Mouse (Mus musculus) MEL (cell line): Measurements from ENCODE around the gene Txndc12. TPM values are rescaled to one million over a fixed set of nuclear protein-coding genes. Genes with fewer than 3 reads are reported as not detected.

Source experiments
- DNase-seq: peaks from one replicate; pipeline ENCODE4 v3.0.0; 2011; ENCODE audit warnings: low read depth, low spot score
- H3K27ac ChIP-seq: 2 replicates; pipeline ENCODE4 v1.5.1; 2012; ENCODE audit warnings: low read depth, mild to moderate bottlenecking, control low read depth, low read length, moderate library complexity; ENCODE audit not compliant: control insufficient read depth
- H3K27me3 ChIP-seq, 2 experiments: fragments of 150-350 bp in 1 of 2; sonication (generic) in 1 of 2; 2 replicates each; pipeline ENCODE4 v1.6.1; 2012; ENCODE audit warnings: low read length in 2 of 2, mild to moderate bottlenecking in 2 of 2, improper control_type of control experiment in 1 of 2, moderate library complexity in 1 of 2; ENCODE audit not compliant: insufficient read depth in 2 of 2, control insufficient read depth in 1 of 2
- H3K36me3 ChIP-seq, 2 experiments: 2 replicates each; pipeline ENCODE4 v1.6.1; 2012 to 2014; ENCODE audit warnings: low read length in 2 of 2, improper control_type of control experiment in 1 of 2, inconsistent platforms in 1 of 2, mild to moderate bottlenecking in 1 of 2; ENCODE audit not compliant: insufficient read depth in 2 of 2, control insufficient read depth in 1 of 2
- H3K4me1 ChIP-seq, 2 experiments: fragments of 150-350 bp in 1 of 2; sonication (generic) in 1 of 2; 2 replicates each; pipeline ENCODE4 v1.6.1; 2012; ENCODE audit warnings: low read length in 2 of 2, improper control_type of control experiment in 1 of 2, mild to moderate bottlenecking in 1 of 2; ENCODE audit not compliant: insufficient read depth in 2 of 2, control insufficient read depth in 1 of 2
- H3K4me3 ChIP-seq, 2 experiments: fragments of 150-350 bp in 1 of 2; sonication (generic) in 1 of 2; 2 replicates each; pipeline ENCODE4 v1.5.1; 2012; ENCODE audit warnings: low read depth in 2 of 2, low read length in 2 of 2, mild to moderate bottlenecking in 2 of 2, moderate library complexity in 2 of 2, control low read depth in 1 of 2, improper control_type of control experiment in 1 of 2; ENCODE audit not compliant: control insufficient read depth in 1 of 2, insufficient read depth in 1 of 2
- H3K79me2 ChIP-seq: 2 replicates; pipeline ENCODE4 v1.6.1; 2012; ENCODE audit warnings: mild to moderate bottlenecking, low read length, moderate library complexity; ENCODE audit not compliant: control insufficient read depth, poor library complexity, insufficient read depth
- H3K9ac ChIP-seq: 2 replicates; pipeline ENCODE4 v1.6.1; 2012; ENCODE audit warnings: low read depth, mild to moderate bottlenecking, control low read depth, low read length, moderate library complexity; ENCODE audit not compliant: control insufficient read depth, poor library complexity, severe bottlenecking
- H3K9me3 ChIP-seq: fragments of 150-350 bp; sonication (generic); replicated peaks from 2 replicates; pipeline ENCODE4 v1.6.1; 2012; ENCODE audit warnings: mild to moderate bottlenecking, low read length, improper control_type of control experiment, moderate library complexity; ENCODE audit not compliant: insufficient read depth
- CHD1 ChIP-seq: IDR thresholded peaks from 2 replicates; pipeline ENCODE4 v1.6.1; 2012; ENCODE audit warnings: low read depth, mild to moderate bottlenecking, inconsistent platforms, low read length, improper control_type of control experiment
- E2F4 ChIP-seq: IDR thresholded peaks from 2 replicates; pipeline ENCODE4 v1.6.1; 2011; ENCODE audit warnings: low read depth, low read length, improper control_type of control experiment, borderline replicate concordance
- EP300 ChIP-seq, 2 experiments: IDR thresholded peaks; 2 replicates each; pipeline ENCODE4 v1.6.1; 2011; ENCODE audit warnings: improper control_type of control experiment in 2 of 2, low read length in 2 of 2, low read depth in 1 of 2, mild to moderate bottlenecking in 1 of 2
- ETS1 ChIP-seq: IDR thresholded peaks from 2 replicates; pipeline ENCODE4 v1.6.1; 2012; ENCODE audit warnings: low read depth, mild to moderate bottlenecking, inconsistent platforms, low read length, improper control_type of control experiment, moderate library complexity
- GATA1 ChIP-seq: IDR thresholded peaks from 2 replicates; pipeline ENCODE4 v1.6.1; 2011; ENCODE audit warnings: low read depth, low read length, improper control_type of control experiment
- HCFC1 ChIP-seq: IDR thresholded peaks from 2 replicates; pipeline ENCODE4 v1.6.1; 2012; ENCODE audit warnings: low read depth, mild to moderate bottlenecking, inconsistent platforms, low read length, improper control_type of control experiment, moderate library complexity
- MAX ChIP-seq: IDR thresholded peaks from 2 replicates; pipeline ENCODE4 v1.6.1; 2011; ENCODE audit warnings: low read length, improper control_type of control experiment
- MAZ ChIP-seq: IDR thresholded peaks from 2 replicates; pipeline ENCODE4 v1.6.1; 2012; ENCODE audit warnings: low read depth, mild to moderate bottlenecking, inconsistent platforms, low read length, improper control_type of control experiment
- MYB ChIP-seq: IDR thresholded peaks from 2 replicates; pipeline ENCODE4 v1.6.1; 2011; ENCODE audit warnings: mild to moderate bottlenecking, low read depth, low read length, improper control_type of control experiment
- NELFE ChIP-seq: IDR thresholded peaks from 2 replicates; pipeline ENCODE4 v1.6.1; 2011; ENCODE audit warnings: low read depth, low read length, improper control_type of control experiment
- NRF1 ChIP-seq: IDR thresholded peaks from 2 replicates; pipeline ENCODE4 v1.6.1; 2014; ENCODE audit warnings: low read depth, mild to moderate bottlenecking, inconsistent platforms, low read length, improper control_type of control experiment, moderate library complexity; ENCODE audit not compliant: poor library complexity, insufficient read depth, severe bottlenecking
- POLR2AphosphoS2 ChIP-seq: IDR thresholded peaks from 2 replicates; pipeline ENCODE4 v1.6.1; 2011; ENCODE audit warnings: low read length, improper control_type of control experiment
- RAD21 ChIP-seq: IDR thresholded peaks from 2 replicates; pipeline ENCODE4 v1.6.1; 2011; ENCODE audit warnings: mild to moderate bottlenecking, low read depth, low read length, improper control_type of control experiment
- SIN3A ChIP-seq: IDR thresholded peaks from 2 replicates; pipeline ENCODE4 v1.6.1; 2012; ENCODE audit warnings: low read length, improper control_type of control experiment, inconsistent platforms
- TBP ChIP-seq: IDR thresholded peaks from 2 replicates; pipeline ENCODE4 v1.8.0; 2011; ENCODE audit warnings: low read depth, low read length, improper control_type of control experiment
- TCF12 ChIP-seq: IDR thresholded peaks from 2 replicates; pipeline ENCODE4 v1.6.1; 2014; ENCODE audit warnings: low read depth, mild to moderate bottlenecking, inconsistent platforms, low read length, improper control_type of control experiment, moderate library complexity
- USF1 ChIP-seq: IDR thresholded peaks from 2 replicates; pipeline ENCODE4 v1.6.1; 2014; ENCODE audit warnings: low read depth, mild to moderate bottlenecking, inconsistent platforms, low read length, improper control_type of control experiment, moderate library complexity
- ZC3H11A ChIP-seq: IDR thresholded peaks from 2 replicates; pipeline ENCODE4 v1.6.1; 2012; ENCODE audit warnings: low read depth, mild to moderate bottlenecking, inconsistent platforms, low read length, improper control_type of control experiment
- polyA plus RNA-seq, 2 experiments: library from polyadenylated mRNA; stranded (reverse) in 1 of 2; unstranded in 1 of 2; fragments of >175 nt in 1 of 2; fragments of >200 nt in 1 of 2; gene quantifications; 2 replicates each; pipeline versions ENCODE4 v1.2.1 to v1.2.4; 2012; ENCODE audit warnings: low replicate concordance in 2 of 2, low read depth in 1 of 2; ENCODE audit not compliant: insufficient read length in 2 of 2, insufficient read depth in 1 of 2, missing spikeins in 1 of 2
- total RNA-seq: library from RNA; depleted of rRNA; stranded (reverse); fragments of 300-350 nt; gene quantifications from 2 replicates; pipeline ENCODE4 v1.2.3, GENCODE M21; 2012

Txndc12 gene
- total and polyA plus RNA-seq, 3 experiments = 14.9 to 145 (median 47.4) TPM

DNA sequence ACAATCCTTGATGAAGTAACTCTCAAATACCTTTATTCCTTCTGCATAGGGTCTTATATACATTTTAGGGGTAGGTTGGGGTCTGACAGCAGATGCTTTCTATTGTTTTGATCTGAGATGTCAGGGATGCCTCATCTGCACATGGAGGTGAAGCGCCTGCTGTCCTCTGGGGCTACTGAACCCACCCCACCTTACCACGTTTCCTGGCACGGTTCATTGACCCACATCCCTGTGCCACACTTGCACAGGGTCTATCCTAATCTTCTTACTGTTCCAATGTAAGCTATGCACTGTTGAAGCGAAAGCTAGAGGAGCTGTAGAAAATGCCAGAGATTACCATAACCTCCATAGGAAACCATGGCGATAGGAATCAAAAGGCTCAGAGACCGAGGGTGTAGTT is 22.9 kb upstream of the Txndc12 start:
- Histone ChIP-seq H3K4me3 (no peak overlapping the region), H3K27me3 (no peaks in the 10 kb centered on the region; a peak in 1 of 4 replicates), H3K4me1 (no peaks in the 10 kb centered on the region), H3K79me2 (no peaks in the 10 kb centered on the region), H3K36me3 (no peaks in the 10 kb centered on the region; a peak in 1 of 4 replicates), H3K9me3 (no peaks in the 10 kb centered on the region), H3K27ac (no peak overlapping the region), H3K9ac (no peak overlapping the region)
- TF ChIP-seq MAX (no peak), GATA1 (no peak), CHD1 (no peak), SIN3A (no peak), HCFC1 (no peak)
- no peak for DNase-seq

DNA sequence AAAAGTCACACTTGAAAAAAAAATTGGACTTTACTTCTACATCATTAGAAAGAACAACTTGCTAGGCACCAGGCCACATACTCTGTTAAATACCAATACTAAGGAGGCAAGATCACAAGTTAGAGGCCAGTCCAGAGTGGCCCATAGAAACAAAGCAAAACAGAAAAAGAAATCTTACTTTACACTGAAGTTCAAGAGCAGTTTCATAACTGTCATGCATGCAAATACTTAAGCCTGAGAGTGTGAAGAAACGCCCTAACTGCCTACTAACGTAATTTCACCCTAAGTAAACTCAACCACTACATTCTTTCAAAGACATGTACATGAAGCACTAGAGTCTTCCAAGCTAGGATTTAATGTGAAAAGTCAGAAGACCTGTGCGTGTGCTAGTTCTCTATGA is 8.7 kb upstream of the Txndc12 start:
- Histone ChIP-seq H3K27me3 (no peaks in the 10 kb centered on the region), H3K36me3 (peaks cover 4 to 35% of the 10 kb centered on the region in 2 experiments), H3K79me2 (no peaks in the 10 kb centered on the region), H3K4me1 (no peaks in the 10 kb centered on the region), H3K9me3 (no peaks in the 10 kb centered on the region), H3K9ac (no peak overlapping the region), H3K27ac (no peak overlapping the region), H3K4me3 (no peak overlapping the region)
- no peak for DNase-seq
- TF ChIP-seq ETS1 (no peak), MYB (no peak), EP300 (IDR thresholded peaks at IDR 0.05; ENCODE audit: low read depth in 1 of 2, low read length in 2 of 2) (no peak), USF1 (no peak), POLR2AphosphoS2 (no peak), MAZ (no peak), TBP (no peak), NELFE (no peak), NRF1 (no peak), ZC3H11A (no peak), E2F4 (no peak), RAD21 (no peak), TCF12 (no peak)
